Mouse (Mus musculus): ENCODE data around the gene Fscn1. TPM values are rescaled to one million over a fixed set of nuclear protein-coding genes. Genes with fewer than 3 reads are reported as not detected.

Fscn1 gene
- polyA plus RNA-seq, 1 experiment from 2014 or later = 29.5 TPM

GRCm38 (mm10) chr5:142976516-142976915, 16.4 kb downstream of the Fscn1 start:
- no peak overlapping the region for H3K4me2 ChIP-seq
- no peak for DNase-seq
- H3K36me3 ChIP-seq = peaks cover 13% of the 10 kb centered on the region; the same call in 1 of the 2 replicates
- H3K9me3 ChIP-seq (replicated peaks) = no peaks in the 10 kb centered on the region
- H3K27ac ChIP-seq = no peak overlapping the region
- no peak for ATAC-seq (ENCODE audit: low read depth)
- H3K4me1 ChIP-seq (replicated peaks) = peaks cover 22% of the 10 kb centered on the region; the same call in 1 of the 2 replicates
- H3K27me3 ChIP-seq = 0 out of 2 replicates have a peak, but pooled peaks cover 13% of the 10 kb centered on the region
- no peak overlapping the region for H3K4me3 ChIP-seq (replicated peaks)
- no peak overlapping the region for H3K9ac ChIP-seq
- 57% methylated on average over 5 of the region's 5 CpGs for WGBS (ENCODE audit: insufficient replicate concordance)

- Histone ChIP-seq H3K4me3 (replicated peaks) (no peak overlapping the region), H3K9me3 (replicated peaks) (no peaks in the 10 kb centered on the region), H3K4me2 (no peak overlapping the region), H3K4me1 (replicated peaks) (peaks cover 43% of the 10 kb centered on the region), H3K9ac (no peak overlapping the region), H3K27me3 (no peaks in the 10 kb centered on the region), H3K36me3 (no peaks in the 10 kb centered on the region), H3K27ac (peak overlapping the region; percentile 43)
- no peak for ATAC-seq (ENCODE audit: low read depth)
- no peak for DNase-seq
- 47% methylated on average over 16 of the region's 16 CpGs for whole genome bisulfite sequencing (ENCODE audit: insufficient replicate concordance)
Measured at GRCm38 (mm10) chr5:142982046-142982801, 22.1 kb downstream of the Fscn1 start.

GRCm38 (mm10) chr5:142983174-142983573, 23.0 kb downstream of the Fscn1 start:
- Histone ChIP-seq H3K36me3 (no peaks in the 10 kb centered on the region), H3K4me2 (no peak overlapping the region), H3K27ac (peak overlapping the region; percentile 63), H3K9ac (no peak overlapping the region), H3K9me3 (replicated peaks) (no peaks in the 10 kb centered on the region), H3K4me3 (replicated peaks) (no peak overlapping the region), H3K4me1 (replicated peaks) (peaks cover 43% of the 10 kb centered on the region), H3K27me3 (no peaks in the 10 kb centered on the region)
- DNase-seq (no peak), ATAC-seq (ENCODE audit: low read depth) (no peak)
- 76% methylated on average over 8 of the region's 8 CpGs for WGBS (ENCODE audit: insufficient replicate concordance)

- Histone ChIP-seq H3K4me1 (replicated peaks) (peaks cover 40% of the 10 kb centered on the region), H3K9me3 (replicated peaks) (no peaks in the 10 kb centered on the region), H3K36me3 (no peaks in the 10 kb centered on the region), H3K9ac (no peak overlapping the region; the same call in 1 of the 2 replicates), H3K27ac (peak overlapping the region; percentile 81), H3K27me3 (no peaks in the 10 kb centered on the region), H3K4me3 (replicated peaks) (no peak overlapping the region), H3K4me2 (peak overlapping the region; percentile 44)
- DNase-seq = peak; percentile 62
- ATAC-seq (ENCODE audit: low read depth) = peak; percentile 98
- 22% methylated on average over 10 of the region's 10 CpGs for WGBS (ENCODE audit: insufficient replicate concordance)
Measured at GRCm38 (mm10) chr5:142984271-142984670, 24.1 kb downstream of the Fscn1 start.

GRCm38 (mm10) chr5:142988520-142988919, 28.4 kb downstream of the Fscn1 start:
- Histone ChIP-seq H3K9ac (no peak overlapping the region), H3K36me3 (peaks cover 31% of the 10 kb centered on the region), H3K27ac (no peak overlapping the region), H3K4me2 (no peak overlapping the region), H3K9me3 (replicated peaks) (no peaks in the 10 kb centered on the region), H3K4me3 (replicated peaks) (no peak overlapping the region), H3K27me3 (no peaks in the 10 kb centered on the region), H3K4me1 (replicated peaks) (peaks cover 28% of the 10 kb centered on the region)
- 69% methylated on average over 5 of the region's 5 CpGs for WGBS (ENCODE audit: insufficient replicate concordance)
- DNase-seq (no peak), ATAC-seq (ENCODE audit: low read depth) (no peak)

- DNase-seq (no peak), ATAC-seq (ENCODE audit: low read depth) (no peak)
- Histone ChIP-seq H3K9ac (no peak overlapping the region), H3K36me3 (peaks cover 38% of the 10 kb centered on the region), H3K4me2 (no peak overlapping the region), H3K4me1 (replicated peaks) (peaks cover 21% of the 10 kb centered on the region), H3K9me3 (replicated peaks) (no peaks in the 10 kb centered on the region), H3K27ac (no peak overlapping the region), H3K4me3 (replicated peaks) (no peak overlapping the region), H3K27me3 (no peaks in the 10 kb centered on the region)
- WGBS (ENCODE audit: insufficient replicate concordance) = 77% methylated on average over 3 of the region's 3 CpGs
Measured at GRCm38 (mm10) chr5:142989167-142989566, 29.0 kb downstream of the Fscn1 start.

GRCm38 (mm10) chr5:142994746-142995145, 34.6 kb downstream of the Fscn1 start:
- H3K4me2 ChIP-seq = no peak overlapping the region
- 79% methylated on average over 2 of the region's 2 CpGs for WGBS (ENCODE audit: insufficient replicate concordance)
- H3K4me1 ChIP-seq (replicated peaks) = peaks cover 21% of the 10 kb centered on the region
- no peak overlapping the region for H3K27ac ChIP-seq
- H3K27me3 ChIP-seq = no peaks in the 10 kb centered on the region
- H3K9ac ChIP-seq = no peak overlapping the region
- ATAC-seq (ENCODE audit: low read depth) (no peak), DNase-seq (no peak)
- no peak overlapping the region for H3K4me3 ChIP-seq (replicated peaks)
- no peaks in the 10 kb centered on the region for H3K9me3 ChIP-seq (replicated peaks)
- H3K36me3 ChIP-seq = peaks cover 49% of the 10 kb centered on the region

- DNase-seq (no peak), ATAC-seq (ENCODE audit: low read depth) (no peak)
- peak overlapping the region; percentile 34 for H3K27ac ChIP-seq
- 73% methylated on average over 9 of the region's 9 CpGs for WGBS (ENCODE audit: insufficient replicate concordance)
- no peaks in the 10 kb centered on the region for H3K9me3 ChIP-seq (replicated peaks)
- H3K9ac ChIP-seq = no peak overlapping the region
- H3K27me3 ChIP-seq = no peaks in the 10 kb centered on the region
- no peak overlapping the region for H3K4me2 ChIP-seq
- no peak overlapping the region for H3K4me3 ChIP-seq (replicated peaks)
- peaks cover 35% of the 10 kb centered on the region for H3K4me1 ChIP-seq (replicated peaks)
- H3K36me3 ChIP-seq = peaks cover 38% of the 10 kb centered on the region
Measured at GRCm38 (mm10) chr5:142997526-142997925, 37.4 kb downstream of the Fscn1 start.

- DNase-seq = no peak
- 0 out of 2 replicates have a peak, but pooled peaks have one; percentile 27 for ATAC-seq (ENCODE audit: low read depth)
- Histone ChIP-seq H3K4me2 (no peak overlapping the region), H3K27me3 (no peaks in the 10 kb centered on the region), H3K4me1 (replicated peaks) (peaks cover 35% of the 10 kb centered on the region), H3K36me3 (peaks cover 36% of the 10 kb centered on the region), H3K9me3 (replicated peaks) (no peaks in the 10 kb centered on the region), H3K27ac (no peak overlapping the region), H3K4me3 (replicated peaks) (no peak overlapping the region), H3K9ac (no peak overlapping the region)
- 59% methylated on average over 2 of the region's 2 CpGs for WGBS (ENCODE audit: insufficient replicate concordance)
Measured at GRCm38 (mm10) chr5:142998171-142998570, 38.0 kb downstream of the Fscn1 start.

- Histone ChIP-seq H3K9me3 (replicated peaks) (no peaks in the 10 kb centered on the region), H3K9ac (no peak overlapping the region), H3K4me2 (no peak overlapping the region), H3K36me3 (peaks cover 25% of the 10 kb centered on the region), H3K4me3 (replicated peaks) (no peak overlapping the region), H3K27me3 (no peaks in the 10 kb centered on the region), H3K27ac (peak overlapping the region; percentile 76), H3K4me1 (replicated peaks) (peaks cover 34% of the 10 kb centered on the region)
- DNase-seq (no peak), ATAC-seq (ENCODE audit: low read depth) (no peak)
- WGBS (ENCODE audit: insufficient replicate concordance) = 42% methylated on average over 4 of the region's 4 CpGs
Measured at GRCm38 (mm10) chr5:143000091-143000490, 39.9 kb downstream of the Fscn1 start.

GRCm38 (mm10) chr5:143000654-143001500, 40.7 kb downstream of the Fscn1 start:
- no peak overlapping the region; the same call in 1 of the 2 replicates for H3K4me2 ChIP-seq
- H3K4me3 ChIP-seq (replicated peaks) = no peak overlapping the region
- peak overlapping the region; percentile 76 for H3K27ac ChIP-seq
- no peak for DNase-seq
- H3K27me3 ChIP-seq = no peaks in the 10 kb centered on the region
- peaks cover 25% of the 10 kb centered on the region for H3K36me3 ChIP-seq
- 66% methylated on average over 9 of the region's 9 CpGs for WGBS (ENCODE audit: insufficient replicate concordance)
- H3K9ac ChIP-seq = peak overlapping the region; percentile 6; the same call in 1 of the 2 replicates
- no peak for ATAC-seq (ENCODE audit: low read depth)
- no peaks in the 10 kb centered on the region for H3K9me3 ChIP-seq (replicated peaks)
- peaks cover 33% of the 10 kb centered on the region for H3K4me1 ChIP-seq (replicated peaks)
